Mouse (Mus musculus) limb, embryonic 12.5 days (tissue): Measurements from ENCODE around the gene Six5. TPM values are rescaled to one million over a fixed set of nuclear protein-coding genes. Genes with fewer than 3 reads are reported as not detected.

ENCODE experiments used
- ATAC-seq: fragments of 200-750 bp; cut with Nextera tagmentation; 2 replicates; pipeline ENCODE4 v1.8.0; 2017; ENCODE audit warnings: low read depth, moderate TSS enrichment; ENCODE audit not compliant: insufficient number of reproducible peaks, insufficient read depth, low FRiP score, low TSS enrichment
- H3K27ac ChIP-seq: fragments of 300-500 bp; sonication (generic); 2 replicates; pipeline ENCODE4 v1.5.1; 2016; ENCODE audit warnings: mild to moderate bottlenecking, moderate library complexity
- H3K27me3 ChIP-seq: fragments of 300-500 bp; sonication (generic); 2 replicates; pipeline ENCODE4 v1.6.1; 2016; ENCODE audit warnings: mild to moderate bottlenecking, moderate library complexity
- H3K36me3 ChIP-seq: fragments of 300-500 bp; sonication (generic); 2 replicates; pipeline ENCODE4 v1.6.1; 2016; ENCODE audit warnings: mild to moderate bottlenecking, moderate library complexity
- H3K4me1 ChIP-seq: fragments of 300-500 bp; sonication (generic); replicated peaks from 2 replicates; pipeline ENCODE4 v1.6.1; 2016
- H3K4me2 ChIP-seq: fragments of 300-500 bp; sonication (generic); 2 replicates; pipeline ENCODE4 v1.6.1; 2016; ENCODE audit warnings: mild to moderate bottlenecking, moderate library complexity
- H3K4me3 ChIP-seq: fragments of 300-500 bp; sonication (generic); replicated peaks from 2 replicates; pipeline ENCODE4 v1.5.1; 2016; ENCODE audit warnings: mild to moderate bottlenecking
- H3K9ac ChIP-seq: fragments of 300-500 bp; sonication (generic); replicated peaks from 2 replicates; pipeline ENCODE4 v1.6.1; 2016; ENCODE audit warnings: mild to moderate bottlenecking, moderate library complexity
- H3K9me3 ChIP-seq: fragments of 300-500 bp; sonication (generic); 2 replicates; pipeline ENCODE4 v1.6.1; 2016; ENCODE audit warnings: mild to moderate bottlenecking, moderate library complexity
- WGBS: fragments of 180-500 bp; shearing (Covaris S2); methylation state at CpG from one replicate; pipeline ENCODE4 v1.1.7; 2016; 5-methylcytosine and 5-hydroxymethylcytosine counted together
- polyA plus RNA-seq: library from polyadenylated mRNA; unstranded; fragments of >200 nt; fragmentation: Nextera tagmentation; extraction: Ambion mirVana; gene quantifications from 2 replicates; pipeline ENCODE4 v1.2.1, GENCODE M21; 2016

Six5 gene
- polyA plus RNA-seq, 1 experiment from 2014 or later = 11.2 TPM

GRCm38 (mm10) chr7:19097217-19097616, 2.8 kb downstream of the Six5 start:
- Histone ChIP-seq H3K4me2 (peak overlapping the region; percentile 92; the same call in 1 of the 2 replicates), H3K9ac (peak overlapping the region; percentile 94; the same call in 1 of the 2 replicates)

GRCm38 (mm10) chr7:19097863-19098262, 3.5 kb downstream of the Six5 start:
- Histone ChIP-seq H3K27ac (no peak overlapping the region), H3K9ac (no peak overlapping the region), H3K36me3 (peaks cover 15% of the 10 kb centered on the region), H3K4me1 (peaks cover 29% of the 10 kb centered on the region), H3K4me3 (no peak overlapping the region), H3K9me3 (no peaks in the 10 kb centered on the region), H3K4me2 (0 out of 2 replicates have a peak overlapping the region, but pooled peaks have one; percentile 92), H3K27me3 (no peaks in the 10 kb centered on the region)
- ATAC-seq = no peak

More at GRCm38 (mm10) chr7:19097217-19097616, 2.8 kb downstream of the Six5 start:
- ATAC-seq = no peak
- WGBS = 53% methylated on average over 2 of the region's 2 CpGs
- Histone ChIP-seq H3K27ac (no peak overlapping the region), H3K27me3 (no peaks in the 10 kb centered on the region), H3K9me3 (no peaks in the 10 kb centered on the region), H3K36me3 (peaks cover 15% of the 10 kb centered on the region), H3K4me1 (peaks cover 36% of the 10 kb centered on the region), H3K4me3 (peak overlapping the region; percentile 85; the same call in 1 of the 2 replicates)

- Histone ChIP-seq H3K4me1 (peaks cover 23% of the 10 kb centered on the region), H3K4me2 (no peak overlapping the region), H3K36me3 (peaks cover 15% of the 10 kb centered on the region), H3K27ac (no peak overlapping the region), H3K9me3 (no peaks in the 10 kb centered on the region), H3K9ac (no peak overlapping the region), H3K4me3 (no peak overlapping the region), H3K27me3 (no peaks in the 10 kb centered on the region)
- 66% methylated on average over 7 of the region's 7 CpGs for WGBS
- ATAC-seq = no peak
Observed at GRCm38 (mm10) chr7:19098811-19099210, 4.4 kb downstream of the Six5 start.

GRCm38 (mm10) chr7:19100290-19100689, 5.9 kb downstream of the Six5 start:
- Histone ChIP-seq H3K4me3 (no peak overlapping the region), H3K27me3 (no peaks in the 10 kb centered on the region), H3K9ac (no peak overlapping the region), H3K9me3 (no peaks in the 10 kb centered on the region), H3K36me3 (peaks cover 15% of the 10 kb centered on the region), H3K4me2 (no peak overlapping the region), H3K27ac (no peak overlapping the region), H3K4me1 (peaks cover 23% of the 10 kb centered on the region)
- 92% methylated on average over 1 of the region's 1 CpGs for WGBS
- ATAC-seq = no peak

- Histone ChIP-seq H3K27ac (no peak overlapping the region), H3K9ac (no peak overlapping the region), H3K9me3 (no peaks in the 10 kb centered on the region), H3K27me3 (no peaks in the 10 kb centered on the region), H3K36me3 (no peaks in the 10 kb centered on the region), H3K4me3 (no peak overlapping the region), H3K4me2 (no peak overlapping the region), H3K4me1 (no peaks in the 10 kb centered on the region)
- no peak for ATAC-seq
Observed at GRCm38 (mm10) chr7:19103741-19104140, 9.3 kb downstream of the Six5 start.

- Histone ChIP-seq H3K36me3 (no peaks in the 10 kb centered on the region), H3K9ac (no peak overlapping the region; the same call in 1 of the 2 replicates), H3K27me3 (no peaks in the 10 kb centered on the region), H3K9me3 (no peaks in the 10 kb centered on the region), H3K4me3 (no peak overlapping the region), H3K4me1 (no peaks in the 10 kb centered on the region), H3K27ac (no peak overlapping the region), H3K4me2 (no peak overlapping the region)
- no peak for ATAC-seq
- WGBS = 80% methylated on average over 2 of the region's 2 CpGs
Observed at GRCm38 (mm10) chr7:19104486-19104885, 10.1 kb downstream of the Six5 start.

- ATAC-seq = no peak
Observed at GRCm38 (mm10) chr7:19107436-19107835, 13.0 kb downstream of the Six5 start.

GRCm38 (mm10) chr7:19109565-19109964, 15.2 kb downstream of the Six5 start:
- Histone ChIP-seq H3K9ac (no peak overlapping the region), H3K4me1 (no peaks in the 10 kb centered on the region), H3K9me3 (no peaks in the 10 kb centered on the region), H3K27me3 (no peaks in the 10 kb centered on the region), H3K4me3 (no peak overlapping the region), H3K27ac (no peak overlapping the region), H3K4me2 (no peak overlapping the region), H3K36me3 (no peaks in the 10 kb centered on the region)
- no peak for ATAC-seq
- WGBS = 91% methylated on average over 1 of the region's 1 CpGs

More at GRCm38 (mm10) chr7:19107436-19107835, 13.0 kb downstream of the Six5 start:
- Histone ChIP-seq H3K27ac (no peak overlapping the region; the same call in 1 of the 2 replicates), H3K9me3 (no peaks in the 10 kb centered on the region), H3K36me3 (no peaks in the 10 kb centered on the region), H3K27me3 (no peaks in the 10 kb centered on the region), H3K4me1 (no peaks in the 10 kb centered on the region), H3K4me3 (no peak overlapping the region), H3K4me2 (no peak overlapping the region), H3K9ac (no peak overlapping the region)
- 67% methylated on average over 3 of the region's 3 CpGs for WGBS

GRCm38 (mm10) chr7:19118028-19118771, 23.8 kb downstream of the Six5 start, which contains the start of gene Gm4969:
Gm4969 (minus strand) TSS chr7:19118368.
- 0 out of 2 replicates have a peak, but pooled peaks have one; percentile 5 for ATAC-seq
- H3K27me3 ChIP-seq = peaks cover 6% of the 10 kb centered on the region; the same call in 1 of the 2 replicates
- peak within 1 kb of the TSS; percentile 29 for H3K4me3 ChIP-seq
- 23% methylated on average over 63 of the region's 64 CpGs for WGBS
- no peak within 1 kb of the TSS for H3K27ac ChIP-seq
- peaks cover 15% of the 10 kb centered on the region for H3K4me1 ChIP-seq
- peak within 1 kb of the TSS; percentile 52 for H3K4me2 ChIP-seq
- no peak within 1 kb of the TSS; the same call in 1 of the 2 replicates for H3K9ac ChIP-seq
- H3K9me3 ChIP-seq = peaks cover 11% of the 10 kb centered on the region; the same call in 1 of the 2 replicates
- no peaks in the 10 kb centered on the region for H3K36me3 ChIP-seq

GRCm38 (mm10) chr7:19119083-19119482, 24.7 kb downstream of the Six5 start:
- Histone ChIP-seq H3K4me1 (peaks cover 15% of the 10 kb centered on the region), H3K27me3 (peaks cover 6% of the 10 kb centered on the region; the same call in 1 of the 2 replicates), H3K4me2 (no peak overlapping the region; the same call in 1 of the 2 replicates), H3K9ac (no peak overlapping the region), H3K27ac (no peak overlapping the region), H3K9me3 (peaks cover 11% of the 10 kb centered on the region; the same call in 1 of the 2 replicates), H3K36me3 (no peaks in the 10 kb centered on the region), H3K4me3 (no peak overlapping the region)
- WGBS = 92% methylated on average over 8 of the region's 8 CpGs
- ATAC-seq = 0 out of 2 replicates have a peak, but pooled peaks have one; percentile 23

- peak; percentile 92 for ATAC-seq
- H3K27ac ChIP-seq = no peak within 1 kb of the TSS
- 3% methylated on average over 34 of the region's 34 CpGs for WGBS
Observed at GRCm38 (mm10) chr7:19119631-19120429, 25.4 kb downstream of the Six5 start, which contains the start of gene Fbxo46. Fbxo46 (plus strand) TSS chr7:19119859.

More at GRCm38 (mm10) chr7:19119631-19120429, 25.4 kb downstream of the Six5 start, which contains the start of gene Fbxo46:
- H3K4me1 ChIP-seq = peaks cover 15% of the 10 kb centered on the region
- H3K27me3 ChIP-seq = peaks cover 6% of the 10 kb centered on the region; the same call in 1 of the 2 replicates
- peak within 1 kb of the TSS; percentile 80 for H3K9ac ChIP-seq
- no peaks in the 10 kb centered on the region for H3K36me3 ChIP-seq
- H3K4me3 ChIP-seq = peak within 1 kb of the TSS; percentile 68
- peaks cover 11% of the 10 kb centered on the region; the same call in 1 of the 2 replicates for H3K9me3 ChIP-seq
- peak within 1 kb of the TSS; percentile 87 for H3K4me2 ChIP-seq
